Mouse (Mus musculus) neural tube, embryonic 12.5 days (tissue): ENCODE data around the gene Fam222b. TPM values are rescaled to one million over a fixed set of nuclear protein-coding genes. Genes with fewer than 3 reads are reported as not detected.
"Not testable (repeated sequence)": the region's sequence is repeated elsewhere in the genome, so short reads cannot be mapped to it uniquely, and the experiment has no call there.

Experiments used
- ATAC-seq: fragments of 200-750 bp; cut with Nextera tagmentation; 2 replicates; pipeline ENCODE4 v1.8.0; 2017; ENCODE audit warnings: low read depth, mild to moderate bottlenecking, moderate TSS enrichment, moderate library complexity; ENCODE audit not compliant: low FRiP score
- H3K27ac ChIP-seq: fragments of 300-500 bp; sonication (generic); 2 replicates; pipeline ENCODE4 v1.5.1; 2016
- H3K27me3 ChIP-seq: fragments of 300-500 bp; sonication (generic); replicated peaks from 2 replicates; pipeline ENCODE4 v1.6.1; 2016; ENCODE audit warnings: mild to moderate bottlenecking
- H3K36me3 ChIP-seq: fragments of 300-500 bp; sonication (generic); 2 replicates; pipeline ENCODE4 v1.6.1; 2016; ENCODE audit warnings: mild to moderate bottlenecking
- H3K4me1 ChIP-seq: fragments of 300-500 bp; sonication (generic); 2 replicates; pipeline ENCODE4 v1.6.1; 2016
- H3K4me2 ChIP-seq: fragments of 300-500 bp; sonication (generic); replicated peaks from 2 replicates; pipeline ENCODE4 v1.6.1; 2016; ENCODE audit warnings: mild to moderate bottlenecking
- H3K4me3 ChIP-seq: fragments of 300-500 bp; sonication (generic); 2 replicates; pipeline ENCODE4 v1.5.1; 2016
- H3K9ac ChIP-seq: fragments of 300-500 bp; sonication (generic); 2 replicates; pipeline ENCODE4 v1.6.1; 2016; ENCODE audit warnings: mild to moderate bottlenecking
- H3K9me3 ChIP-seq: fragments of 300-500 bp; sonication (generic); 2 replicates; pipeline ENCODE4 v1.6.1; 2016; ENCODE audit warnings: mild to moderate bottlenecking
- WGBS: fragments of 180-500 bp; shearing (Covaris S2); methylation state at CpG from one replicate; pipeline ENCODE4 v1.1.7; 2016; 5-methylcytosine and 5-hydroxymethylcytosine counted together
- polyA plus RNA-seq: library from polyadenylated mRNA; unstranded; fragments of >200 nt; fragmentation: Nextera tagmentation; extraction: Ambion mirVana; gene quantifications from 2 replicates; pipeline ENCODE4 v1.2.1, GENCODE M21; 2016

Fam222b gene
- polyA plus RNA-seq = 25.3 and 27.9 TPM in 2 replicates

GRCm38 (mm10) chr11:78094504-78095143 lies at the start of gene Fam222b:
Fam222b (plus strand) TSS chr11:78094660.
- H3K36me3 ChIP-seq = peaks cover 3% of the 10 kb centered on the region
- peak within 1 kb of the TSS; percentile 81 for H3K4me2 ChIP-seq
- H3K27ac ChIP-seq = peak within 1 kb of the TSS; percentile 29; the same call in 1 of the 2 replicates
- H3K9me3 ChIP-seq = no peaks in the 10 kb centered on the region
- H3K9ac ChIP-seq = peak within 1 kb of the TSS; percentile 78
- WGBS = under 1% methylated on average over 38 of the region's 38 CpGs
- no peaks in the 10 kb centered on the region for H3K27me3 ChIP-seq
- peak within 1 kb of the TSS; percentile 71 for H3K4me3 ChIP-seq
- ATAC-seq = peak; percentile 90
- H3K4me1 ChIP-seq = peaks cover 23% of the 10 kb centered on the region

GRCm38 (mm10) chr11:78044758-78045251 lies 49.7 kb upstream of the Fam222b start:
- Histone ChIP-seq H3K9ac (no peak overlapping the region), H3K36me3 (peaks cover 23% of the 10 kb centered on the region; the same call in 1 of the 2 replicates), H3K4me2 (no peak overlapping the region), H3K4me1 (no peaks in the 10 kb centered on the region), H3K27ac (no peak overlapping the region), H3K4me3 (no peak overlapping the region), H3K27me3 (no peaks in the 10 kb centered on the region), H3K9me3 (no peaks in the 10 kb centered on the region)
- ATAC-seq = no peak
- 92% methylated on average over 5 of the region's 5 CpGs for WGBS

DNA sequence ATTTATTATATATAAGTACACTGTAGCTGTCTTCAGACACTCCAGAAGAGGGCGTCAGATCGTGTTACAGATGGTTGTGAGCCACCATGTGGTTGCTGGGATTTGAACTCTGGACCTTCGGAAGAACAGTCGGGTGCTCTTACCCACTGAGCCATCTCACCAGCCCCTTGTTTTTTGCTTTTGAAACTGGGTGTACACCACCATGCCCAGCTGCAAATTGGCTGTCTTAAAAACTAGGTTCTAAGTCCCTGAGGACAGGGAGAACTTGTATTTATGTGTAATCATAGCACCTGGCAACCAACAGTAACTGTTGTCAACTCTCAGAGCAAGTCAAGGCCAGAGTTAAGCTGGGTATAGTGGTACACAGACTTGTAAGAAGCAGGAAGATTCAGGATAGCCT lies 45.8 kb upstream of the Fam222b start:
- H3K4me2 ChIP-seq, H3K9ac ChIP-seq, H3K4me1 ChIP-seq, H3K4me3 ChIP-seq, H3K9me3 ChIP-seq, H3K27ac ChIP-seq, ATAC-seq, H3K27me3 ChIP-seq: not testable (repeated sequence)
- WGBS = 92% methylated on average over 4 of the region's 4 CpGs
- peaks cover 27% of the 10 kb centered on the region for H3K36me3 ChIP-seq

DNA sequence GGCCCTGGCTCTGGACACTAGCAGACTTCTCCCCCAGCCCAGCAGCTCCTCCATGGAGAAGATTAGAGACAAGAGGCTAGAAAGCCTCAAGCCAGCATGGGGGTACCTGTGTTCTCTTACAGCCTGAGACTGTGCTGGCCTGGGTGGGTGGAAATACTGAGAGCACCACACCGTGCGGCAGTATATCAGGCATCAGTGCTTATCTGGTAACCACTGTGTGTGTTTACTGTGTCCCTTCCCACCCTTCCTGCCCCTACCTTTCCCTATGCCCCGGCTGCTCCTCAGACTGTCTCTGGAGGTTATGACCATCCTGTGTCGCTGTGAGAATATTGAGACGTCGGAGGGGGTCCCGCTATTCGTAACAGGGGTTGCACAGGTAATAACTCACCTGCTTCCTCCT lies 41.4 kb upstream of the Fam222b start:
- H3K4me2 ChIP-seq = no peak overlapping the region
- H3K4me1 ChIP-seq = no peaks in the 10 kb centered on the region
- H3K27me3 ChIP-seq = no peaks in the 10 kb centered on the region
- no peaks in the 10 kb centered on the region for H3K9me3 ChIP-seq
- H3K36me3 ChIP-seq = peaks cover 63% of the 10 kb centered on the region
- ATAC-seq = no peak
- no peak overlapping the region for H3K4me3 ChIP-seq
- H3K27ac ChIP-seq = no peak overlapping the region
- 93% methylated on average over 8 of the region's 8 CpGs for WGBS
- H3K9ac ChIP-seq = no peak overlapping the region

GRCm38 (mm10) chr11:78056946-78057345 lies 37.5 kb upstream of the Fam222b start:
- H3K27me3 ChIP-seq = no peaks in the 10 kb centered on the region; the same call in 1 of the 2 replicates
- H3K4me2 ChIP-seq = no peak overlapping the region
- H3K27ac ChIP-seq = no peak overlapping the region
- WGBS = 88% methylated on average over 8 of the region's 8 CpGs
- H3K9me3 ChIP-seq = no peaks in the 10 kb centered on the region
- H3K4me1 ChIP-seq = no peaks in the 10 kb centered on the region
- no peak overlapping the region for H3K9ac ChIP-seq
- peaks cover 68% of the 10 kb centered on the region for H3K36me3 ChIP-seq
- H3K4me3 ChIP-seq = no peak overlapping the region
- ATAC-seq = no peak

DNA sequence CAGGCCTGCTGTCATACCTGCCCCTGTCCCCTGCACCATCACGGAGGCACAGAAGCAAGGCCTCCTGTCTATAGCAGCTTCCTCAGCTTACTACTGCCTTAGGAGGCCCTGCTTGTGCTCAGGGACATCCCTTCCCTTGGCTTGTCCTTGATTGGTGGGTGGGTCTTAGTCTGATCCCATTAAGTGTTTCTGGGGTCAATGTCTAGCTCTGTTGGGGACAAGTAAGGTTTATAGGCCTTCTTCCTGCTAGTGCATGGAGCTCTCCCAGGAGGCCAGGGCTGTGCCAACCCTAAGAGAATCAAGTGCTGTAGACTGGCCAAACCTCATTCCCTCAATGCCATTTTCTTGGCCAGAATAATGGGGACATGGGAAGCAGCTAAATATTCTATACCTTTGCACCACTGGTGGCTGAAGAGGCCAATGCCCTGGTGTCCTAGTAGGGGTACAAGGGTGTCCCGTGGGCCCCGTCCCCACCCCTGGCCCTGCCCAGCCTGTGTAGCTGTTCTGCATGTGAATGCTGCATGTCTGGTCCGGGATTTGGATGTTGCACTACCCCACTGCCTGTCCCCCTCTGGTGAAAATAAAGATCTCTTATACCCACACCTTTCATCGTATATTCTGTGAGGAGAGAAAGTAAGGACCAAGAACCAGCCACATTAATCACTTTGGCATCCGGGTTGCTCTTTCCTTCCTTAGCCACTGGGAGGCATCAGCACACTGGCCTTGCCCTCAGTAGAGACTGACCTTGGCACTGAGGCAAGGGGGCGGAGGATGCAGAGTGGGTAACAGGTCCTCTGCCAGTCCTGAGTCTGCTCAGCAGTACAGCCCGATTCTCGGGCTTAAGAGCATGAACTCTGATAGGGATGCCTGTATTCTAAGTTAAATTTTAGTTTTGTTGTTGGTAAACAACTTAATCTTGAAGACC lies 34.4 kb upstream of the Fam222b start:
- WGBS = 63% methylated on average over 9 of the region's 9 CpGs
- H3K9ac ChIP-seq = no peak overlapping the region; the same call in 1 of the 2 replicates
- H3K9me3 ChIP-seq = no peaks in the 10 kb centered on the region
- H3K4me2 ChIP-seq = no peak overlapping the region
- peak; percentile 53; the same call in 1 of the 2 replicates for ATAC-seq
- H3K27me3 ChIP-seq = no peaks in the 10 kb centered on the region; the same call in 1 of the 2 replicates
- H3K4me3 ChIP-seq = no peak overlapping the region
- H3K27ac ChIP-seq = no peak overlapping the region
- H3K36me3 ChIP-seq = peaks cover 46% of the 10 kb centered on the region
- H3K4me1 ChIP-seq = no peaks in the 10 kb centered on the region

- peaks cover 26% of the 10 kb centered on the region for H3K36me3 ChIP-seq
- H3K27me3 ChIP-seq = no peaks in the 10 kb centered on the region; the same call in 1 of the 2 replicates
- H3K4me2 ChIP-seq = no peak overlapping the region
- no peak for ATAC-seq
- 77% methylated on average over 1 of the region's 1 CpGs for WGBS
- no peak overlapping the region for H3K27ac ChIP-seq
- no peak overlapping the region for H3K9ac ChIP-seq
- no peak overlapping the region for H3K4me3 ChIP-seq
- H3K4me1 ChIP-seq = no peaks in the 10 kb centered on the region
- H3K9me3 ChIP-seq = no peaks in the 10 kb centered on the region
These were observed 31.9 kb upstream of the Fam222b start for GRCm38 (mm10) chr11:78062563-78062962.

DNA sequence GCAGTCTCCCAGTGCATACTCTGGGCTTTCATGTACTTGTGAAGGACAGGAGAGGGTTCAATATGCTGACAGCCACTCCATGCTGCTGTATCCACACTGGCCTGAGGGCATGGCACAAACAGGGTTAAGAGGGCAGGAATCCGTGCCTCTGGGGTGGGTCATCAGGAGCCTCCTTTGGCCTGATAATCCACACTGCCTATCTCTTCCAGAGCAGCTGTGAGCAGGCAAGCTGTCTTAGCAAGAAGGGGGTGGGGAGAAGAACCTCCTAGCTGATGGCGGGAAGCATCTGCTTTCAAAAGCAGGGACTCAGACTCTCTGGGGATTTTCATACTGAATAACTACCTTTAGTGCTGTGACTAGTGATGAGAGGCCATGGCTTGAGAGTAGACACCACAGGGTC lies 28.6 kb upstream of the Fam222b start:
- Histone ChIP-seq H3K9ac (no peak overlapping the region), H3K4me2 (no peak overlapping the region), H3K36me3 (0 out of 2 replicates have a peak, but pooled peaks cover 2% of the 10 kb centered on the region), H3K4me1 (no peaks in the 10 kb centered on the region), H3K27ac (no peak overlapping the region), H3K9me3 (no peaks in the 10 kb centered on the region), H3K27me3 (no peaks in the 10 kb centered on the region), H3K4me3 (no peak overlapping the region)
- 53% methylated on average over 2 of the region's 2 CpGs for WGBS
- no peak for ATAC-seq

GRCm38 (mm10) chr11:78066641-78067040 lies 27.8 kb upstream of the Fam222b start:
- H3K4me2 ChIP-seq = no peak overlapping the region
- peaks cover 6% of the 10 kb centered on the region; the same call in 1 of the 2 replicates for H3K36me3 ChIP-seq
- H3K9me3 ChIP-seq = no peaks in the 10 kb centered on the region
- ATAC-seq = no peak
- WGBS = 74% methylated on average over 2 of the region's 2 CpGs
- H3K27me3 ChIP-seq = no peaks in the 10 kb centered on the region
- H3K27ac ChIP-seq = no peak overlapping the region
- H3K4me1 ChIP-seq = no peaks in the 10 kb centered on the region
- H3K4me3 ChIP-seq = no peak overlapping the region
- no peak overlapping the region for H3K9ac ChIP-seq

DNA sequence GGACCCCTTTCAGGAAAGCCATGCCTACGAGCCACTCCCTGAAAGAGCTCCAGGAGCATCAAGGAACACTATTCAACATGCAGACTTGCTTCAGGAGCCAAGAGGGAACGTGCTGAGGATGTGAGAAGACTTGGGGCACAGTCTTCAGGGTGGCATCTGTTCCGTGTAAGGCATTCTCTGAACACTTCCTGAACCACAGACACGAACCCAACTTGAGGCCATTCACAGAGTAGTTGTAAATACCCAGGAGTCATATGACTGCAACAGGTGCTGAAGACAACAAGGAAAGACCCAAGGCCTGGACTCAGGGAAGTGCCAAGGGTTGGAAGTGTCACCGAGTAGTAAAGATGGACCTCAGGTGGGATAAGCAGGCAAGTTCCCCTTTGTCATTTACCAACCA lies 26.9 kb upstream of the Fam222b start:
- Histone ChIP-seq H3K4me1 (no peaks in the 10 kb centered on the region), H3K27me3 (no peaks in the 10 kb centered on the region), H3K9me3 (no peaks in the 10 kb centered on the region), H3K4me2 (no peak overlapping the region), H3K27ac (no peak overlapping the region), H3K4me3 (no peak overlapping the region), H3K9ac (no peak overlapping the region), H3K36me3 (peaks cover 15% of the 10 kb centered on the region)
- no peak for ATAC-seq
- 73% methylated on average over 5 of the region's 5 CpGs for WGBS

GRCm38 (mm10) chr11:78069130-78069529 lies 25.3 kb upstream of the Fam222b start:
- Histone ChIP-seq H3K9me3 (no peaks in the 10 kb centered on the region), H3K9ac (no peak overlapping the region), H3K27ac (no peak overlapping the region), H3K4me1 (no peaks in the 10 kb centered on the region), H3K4me3 (no peak overlapping the region), H3K36me3 (peaks cover 31% of the 10 kb centered on the region), H3K27me3 (no peaks in the 10 kb centered on the region), H3K4me2 (no peak overlapping the region)
- ATAC-seq = no peak
- 89% methylated on average over 5 of the region's 5 CpGs for WGBS

DNA sequence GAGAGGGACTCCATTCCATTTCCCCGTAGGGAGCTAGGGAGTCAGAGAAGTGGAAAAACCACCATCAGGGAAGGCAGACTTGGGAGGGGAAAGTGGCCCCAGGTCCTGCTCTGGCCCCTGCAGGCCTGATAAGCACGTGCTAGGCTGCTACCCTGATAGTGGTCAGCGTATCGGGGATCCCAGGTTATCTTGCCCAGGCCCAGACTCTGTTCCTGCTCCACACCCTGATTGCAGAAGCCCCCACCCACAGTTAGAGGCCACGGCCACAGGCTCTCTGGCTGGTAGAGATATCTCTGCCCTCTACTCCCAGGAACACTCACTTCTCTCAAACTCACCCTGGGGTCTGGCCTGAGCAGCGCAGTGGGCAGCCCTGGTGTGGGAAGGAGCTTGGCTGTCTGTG lies 24.8 kb upstream of the Fam222b start:
- Histone ChIP-seq H3K9ac (no peak overlapping the region), H3K27me3 (no peaks in the 10 kb centered on the region), H3K4me2 (no peak overlapping the region), H3K4me1 (no peaks in the 10 kb centered on the region), H3K4me3 (no peak overlapping the region), H3K9me3 (no peaks in the 10 kb centered on the region), H3K36me3 (peaks cover 36% of the 10 kb centered on the region), H3K27ac (no peak overlapping the region)
- 84% methylated on average over 6 of the region's 6 CpGs for WGBS
- no peak for ATAC-seq
